Mouse (Mus musculus) lung, embryonic 14.5 days (tissue): ENCODE measurements around the gene Kdm5a. TPM values are rescaled to one million over a fixed set of nuclear protein-coding genes. Genes with fewer than 3 reads are reported as not detected.

Source experiments
- ATAC-seq: fragments of 200-750 bp; cut with Nextera tagmentation; 2 replicates; pipeline ENCODE4 v1.8.0; 2017; ENCODE audit warnings: mild to moderate bottlenecking, moderate TSS enrichment, moderate library complexity; ENCODE audit not compliant: insufficient read depth
- DNase-seq: peaks from one replicate; pipeline ENCODE4 v3.0.0-alpha.2; 2015
- H3K27ac ChIP-seq: fragments of 300-500 bp; sonication (generic); 2 replicates; pipeline ENCODE4 v1.5.1; 2014; ENCODE audit warnings: low read depth, mild to moderate bottlenecking, moderate library complexity
- H3K27me3 ChIP-seq: fragments of 300-500 bp; sonication (generic); 2 replicates; pipeline ENCODE4 v1.6.1; 2014; ENCODE audit warnings: low read length, control low read depth; ENCODE audit not compliant: insufficient read depth
- H3K36me3 ChIP-seq: fragments of 300-500 bp; sonication (generic); 2 replicates; pipeline ENCODE4 v1.6.1; 2014; ENCODE audit warnings: control low read depth; ENCODE audit not compliant: insufficient read depth
- H3K4me1 ChIP-seq: fragments of 300-500 bp; sonication (generic); 2 replicates; pipeline ENCODE4 v1.6.1; 2014; ENCODE audit warnings: antibody characterized with exemption, control low read depth; ENCODE audit not compliant: insufficient read depth
- H3K4me2 ChIP-seq: fragments of 300-500 bp; sonication (generic); 2 replicates; pipeline ENCODE4 v1.6.1; 2014; ENCODE audit warnings: mild to moderate bottlenecking
- H3K4me3 ChIP-seq: fragments of 300-500 bp; sonication (generic); 2 replicates; pipeline ENCODE4 v1.5.1; 2014; ENCODE audit warnings: low read depth, low read length
- H3K9ac ChIP-seq: fragments of 300-500 bp; sonication (generic); 2 replicates; pipeline ENCODE4 v1.6.1; 2014
- H3K9me3 ChIP-seq: fragments of 300-500 bp; sonication (generic); 2 replicates; pipeline ENCODE4 v1.6.1; 2016; ENCODE audit warnings: low read depth, low read length, control low read depth
- CTCF ChIP-seq: IDR thresholded peaks from 2 replicates; pipeline ENCODE4 v1.5.1; 2016; ENCODE audit warnings: antibody characterized with exemption, low read depth
- WGBS: fragments of 180-500 bp; shearing (Covaris S2); extraction: QIAGEN DNeasy Blood & Tissue Kit; methylation state at CpG from one replicate; pipeline ENCODE4 v1.1.7; 2014; 5-methylcytosine and 5-hydroxymethylcytosine counted together
- polyA plus RNA-seq: library from polyadenylated mRNA; unstranded; fragments of >200 nt; fragmentation: Nextera tagmentation; extraction: Ambion mirVana; gene quantifications from 2 replicates; pipeline ENCODE4 v1.2.1, GENCODE M21; 2014

The Kdm5a gene
- polyA plus RNA-seq, 1 experiment from 2014 or later: 46.3 TPM

DNA sequence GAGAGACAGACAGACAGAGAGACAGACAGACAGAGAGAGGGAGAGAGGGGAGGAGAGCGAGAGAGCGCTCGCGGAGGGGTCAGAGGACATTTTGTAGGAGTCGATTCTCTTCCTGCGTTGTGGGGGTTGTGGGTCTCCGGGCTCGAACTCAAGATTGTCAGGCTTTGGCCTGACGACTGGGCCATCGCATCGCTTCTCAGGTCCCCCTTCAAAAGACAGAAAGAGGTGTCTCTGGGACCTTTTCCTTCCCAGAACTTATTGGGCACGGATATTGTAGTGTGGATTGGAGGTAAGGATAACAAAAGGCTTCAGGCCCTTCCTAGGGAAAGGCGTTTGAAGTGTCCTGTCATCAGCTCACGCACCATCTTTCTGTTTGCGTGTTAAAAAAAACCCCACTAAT lies 1.1 kb downstream of the Kdm5a start:
- Histone ChIP-seq H3K9me3 (no peaks in the 10 kb centered on the region), H3K36me3 (peaks cover 31% of the 10 kb centered on the region), H3K27me3 (no peaks in the 10 kb centered on the region), H3K4me3 (peak overlapping the region; percentile 97), H3K27ac (no peak overlapping the region), H3K9ac (peak overlapping the region; percentile 93), H3K4me1 (peaks cover 8% of the 10 kb centered on the region), H3K4me2 (peak overlapping the region; percentile 88)
- peak; percentile 18 for DNase-seq
- no peak for TF ChIP-seq CTCF
- no peak for ATAC-seq
- 3% methylated on average over 15 of the region's 15 CpGs for WGBS

- no peak for TF ChIP-seq CTCF
- H3K27ac ChIP-seq: no peak overlapping the region
- no peak overlapping the region for H3K4me2 ChIP-seq
- no peak for DNase-seq
- peaks cover 80% of the 10 kb centered on the region for H3K36me3 ChIP-seq
- H3K4me1 ChIP-seq: no peaks in the 10 kb centered on the region
- no peak overlapping the region for H3K9ac ChIP-seq
- H3K4me3 ChIP-seq: no peak overlapping the region
- 89% methylated on average over 2 of the region's 2 CpGs for WGBS
- H3K27me3 ChIP-seq: no peaks in the 10 kb centered on the region
- ATAC-seq: no peak
- H3K9me3 ChIP-seq: no peaks in the 10 kb centered on the region
Observed at GRCm38 (mm10) chr6:120376736-120377135, 12.8 kb downstream of the Kdm5a start.

DNA sequence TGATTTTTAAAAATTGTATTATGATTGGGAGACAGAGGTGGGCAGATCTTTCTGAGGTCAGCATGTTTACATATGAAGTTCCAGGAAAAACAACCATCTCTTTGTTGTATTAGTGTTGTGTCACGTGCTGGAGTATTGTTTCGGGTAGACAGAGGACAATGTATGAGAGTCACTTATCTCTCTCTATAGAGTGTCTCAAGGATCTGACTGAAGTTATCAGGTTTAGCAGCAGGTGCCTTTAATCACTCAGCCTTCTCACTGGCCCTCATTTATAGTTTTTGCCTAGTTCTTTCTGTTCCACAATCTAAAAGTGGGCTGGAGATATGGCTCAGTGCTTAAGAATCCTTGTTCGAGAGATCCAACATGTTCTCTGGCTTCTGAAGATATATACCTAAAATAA lies 26.1 kb downstream of the Kdm5a start:
- Histone ChIP-seq H3K9me3 (no peaks in the 10 kb centered on the region), H3K4me3 (no peak overlapping the region), H3K27me3 (no peaks in the 10 kb centered on the region), H3K9ac (no peak overlapping the region), H3K4me2 (no peak overlapping the region), H3K36me3 (peaks cover 81% of the 10 kb centered on the region), H3K4me1 (no peaks in the 10 kb centered on the region), H3K27ac (no peak overlapping the region)
- ATAC-seq (no peak), DNase-seq (no peak)
- WGBS: 83% methylated on average over 3 of the region's 3 CpGs
- TF ChIP-seq CTCF: no peak

- Histone ChIP-seq H3K4me2 (no peak overlapping the region), H3K9me3 (no peaks in the 10 kb centered on the region), H3K4me3 (no peak overlapping the region), H3K36me3 (peaks cover 84% of the 10 kb centered on the region), H3K9ac (no peak overlapping the region), H3K27ac (no peak overlapping the region), H3K4me1 (no peaks in the 10 kb centered on the region), H3K27me3 (no peaks in the 10 kb centered on the region)
- ATAC-seq (no peak), DNase-seq (no peak)
- no peak for TF ChIP-seq CTCF
- 83% methylated on average over 2 of the region's 2 CpGs for WGBS
Observed at GRCm38 (mm10) chr6:120392811-120393210, 28.9 kb downstream of the Kdm5a start.

DNA sequence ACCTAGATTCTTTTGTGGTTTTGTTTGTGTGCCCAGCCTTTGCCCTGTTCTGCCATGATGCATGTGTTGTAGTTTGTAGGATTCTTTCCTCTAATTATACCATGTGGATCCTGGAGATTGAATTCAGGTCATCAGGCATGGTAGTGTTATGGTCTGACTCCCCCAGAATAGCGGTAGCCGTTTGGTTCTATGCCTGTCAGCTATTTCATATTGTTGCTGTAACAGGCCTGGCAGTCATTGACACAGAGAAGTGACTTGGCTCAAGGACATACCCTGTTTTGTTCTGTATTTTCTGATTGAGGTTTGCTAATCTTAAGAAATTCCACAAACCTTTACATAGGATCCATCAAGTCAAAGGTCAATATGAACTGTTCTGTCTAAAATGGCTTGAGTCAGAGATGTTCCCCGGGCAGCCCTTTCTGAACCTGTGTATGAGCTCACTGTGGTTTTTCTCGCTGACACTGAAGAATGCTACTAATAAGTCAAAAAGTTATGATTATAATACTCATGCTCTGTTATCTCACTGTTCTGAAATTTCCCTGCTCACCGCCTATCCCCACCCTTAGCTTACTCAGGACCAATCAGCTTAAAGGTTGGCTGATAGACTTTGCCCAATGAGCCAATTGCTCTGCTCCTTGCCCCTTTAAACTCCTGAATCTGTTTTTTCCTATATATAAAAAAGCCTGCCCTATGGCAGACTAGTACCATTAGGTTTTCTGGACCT lies 31.9 kb downstream of the Kdm5a start:
- 89% methylated on average over 5 of the region's 5 CpGs for WGBS
- H3K9ac ChIP-seq: no peak overlapping the region
- no peak for TF ChIP-seq CTCF
- peaks cover 85% of the 10 kb centered on the region for H3K36me3 ChIP-seq
- DNase-seq (no peak), ATAC-seq (no peak)
- no peak overlapping the region for H3K4me3 ChIP-seq
- no peaks in the 10 kb centered on the region for H3K27me3 ChIP-seq
- H3K4me2 ChIP-seq: no peak overlapping the region
- no peaks in the 10 kb centered on the region for H3K4me1 ChIP-seq
- no peak overlapping the region for H3K27ac ChIP-seq
- no peaks in the 10 kb centered on the region for H3K9me3 ChIP-seq

DNA sequence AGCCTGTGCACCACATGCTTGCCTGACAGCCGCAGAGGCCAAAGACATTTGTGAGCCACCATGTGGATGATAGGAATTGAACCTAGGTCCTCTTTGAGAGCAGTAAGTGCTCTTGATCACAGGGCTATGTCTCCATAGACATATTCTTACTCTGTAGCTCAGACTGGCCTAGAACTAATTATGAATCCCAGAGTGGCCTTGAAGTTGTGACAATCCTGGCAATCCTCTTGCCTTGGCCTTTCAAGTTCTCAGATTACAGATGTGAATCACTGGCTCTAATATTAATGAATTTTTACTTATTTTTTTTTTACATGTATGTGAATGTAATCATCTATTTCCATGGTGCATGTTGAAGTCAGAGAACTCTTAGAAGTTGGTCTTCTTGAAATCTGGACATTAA lies 40.0 kb downstream of the Kdm5a start:
- Histone ChIP-seq H3K36me3 (peaks cover 85% of the 10 kb centered on the region), H3K27ac (no peak overlapping the region)
- 92% methylated on average over 1 of the region's 1 CpGs for WGBS

GRCm38 (mm10) chr6:120438161-120438560 lies 74.2 kb downstream of the Kdm5a start:
- no peak overlapping the region for H3K4me3 ChIP-seq
- no peaks in the 10 kb centered on the region for H3K9me3 ChIP-seq
- H3K36me3 ChIP-seq: peaks cover 64% of the 10 kb centered on the region
- DNase-seq (no peak), ATAC-seq (no peak)
- no peak for TF ChIP-seq CTCF
- H3K27me3 ChIP-seq: no peaks in the 10 kb centered on the region
- H3K27ac ChIP-seq: no peak overlapping the region
- WGBS: 87% methylated on average over 3 of the region's 3 CpGs
- H3K4me2 ChIP-seq: no peak overlapping the region
- H3K4me1 ChIP-seq: no peaks in the 10 kb centered on the region
- H3K9ac ChIP-seq: no peak overlapping the region

More for the DNA sequence above, 40.0 kb downstream of the Kdm5a start:
- Histone ChIP-seq H3K27me3 (no peaks in the 10 kb centered on the region), H3K4me2 (no peak overlapping the region), H3K9me3 (no peaks in the 10 kb centered on the region), H3K9ac (no peak overlapping the region), H3K4me1 (no peaks in the 10 kb centered on the region), H3K4me3 (no peak overlapping the region)
- TF ChIP-seq CTCF: no peak
- DNase-seq (no peak), ATAC-seq (no peak)
